Mouse (Mus musculus) spleen, adult 18-20 months (tissue): ENCODE data around the gene Abcb9.

Source experiments
- DNase-seq, 2 experiments: peaks; one replicate each; pipeline ENCODE4 v3.0.0; 2022; ENCODE audit warnings: mixed read lengths in 2 of 2

Gene Abcb9

GRCm38 (mm10) chr5:124093120-124093794 lies 2.3 kb downstream of the Abcb9 start:
- DNase-seq = no peak

- no peak for DNase-seq
Measured at GRCm38 (mm10) chr5:124091951-124092406, 3.6 kb downstream of the Abcb9 start.

DNA sequence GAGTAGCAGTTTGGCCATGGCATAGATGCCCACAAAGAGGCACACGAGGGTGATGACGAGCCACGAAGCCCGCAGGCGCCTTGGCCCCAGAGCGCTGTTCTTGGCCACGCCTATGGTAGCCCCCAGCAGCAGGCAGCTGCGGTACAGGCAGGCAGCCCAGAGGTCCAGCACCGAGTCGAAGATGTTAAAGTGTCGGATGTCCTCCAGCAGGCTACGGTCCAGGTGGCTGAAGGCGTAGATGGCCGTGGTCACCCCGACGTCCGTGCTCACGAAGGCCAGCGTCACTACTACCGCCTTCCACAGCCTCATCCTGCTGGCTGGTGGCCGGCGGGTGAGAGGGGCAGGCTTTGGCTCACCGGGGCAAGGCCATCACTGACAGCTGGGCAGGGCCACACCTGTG lies 5.7 kb downstream of the Abcb9 start:
- DNase-seq = no peak

DNA sequence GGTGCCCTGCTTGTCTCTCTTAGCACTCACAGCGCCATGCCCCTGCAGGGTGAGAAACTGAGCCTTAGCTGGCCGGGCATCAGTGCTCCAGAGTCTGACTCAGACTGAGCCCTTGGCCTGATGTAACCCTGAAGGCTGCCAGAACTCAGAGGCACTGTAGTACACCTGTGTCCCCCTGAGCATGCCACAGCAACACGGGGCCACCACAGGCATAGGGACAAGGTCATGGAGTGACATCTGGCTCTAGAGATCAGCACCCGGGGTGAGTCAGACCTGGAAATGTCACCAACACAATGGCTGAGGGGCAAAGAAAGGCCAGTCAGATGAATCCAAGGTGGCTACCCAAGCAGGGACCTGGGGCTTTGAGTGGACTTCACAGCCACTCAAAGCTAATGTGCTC lies 8.7 kb downstream of the Abcb9 start:
- DNase-seq = no peak

GRCm38 (mm10) chr5:124085513-124085912 lies 10.1 kb downstream of the Abcb9 start:
- DNase-seq = no peak

DNA sequence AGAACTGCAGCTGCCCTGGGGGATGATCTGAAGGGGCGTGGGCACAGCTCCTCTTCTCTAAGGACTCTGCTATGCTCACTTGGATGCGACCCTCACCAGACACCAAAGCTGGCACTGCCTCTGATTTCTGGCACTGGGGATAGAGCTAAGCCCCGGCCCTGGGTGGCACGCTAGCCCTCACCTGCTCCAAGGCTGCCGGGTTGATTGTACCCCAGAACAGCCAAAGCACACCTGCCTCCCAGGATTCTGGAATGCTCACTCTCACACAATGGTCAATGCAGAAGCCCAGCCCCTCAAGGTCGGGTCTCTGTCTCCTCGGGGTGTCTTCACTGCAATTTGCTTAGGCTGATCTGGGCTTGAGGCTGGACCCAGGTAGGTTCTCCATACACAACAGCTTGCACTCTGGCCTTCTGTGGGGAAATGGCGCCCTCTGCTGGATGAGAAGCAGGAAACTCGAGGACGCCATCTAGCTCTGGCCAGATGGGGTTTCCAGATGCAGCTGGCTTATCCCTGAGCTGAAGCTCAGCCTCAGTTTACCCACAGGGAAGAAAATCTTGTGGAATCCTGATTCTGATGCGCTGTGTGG lies 10.9 kb downstream of the Abcb9 start:
- DNase-seq = peak; percentile 73 to 88

- DNase-seq = no peak
Measured at GRCm38 (mm10) chr5:124083850-124084587, 11.6 kb downstream of the Abcb9 start.

GRCm38 (mm10) chr5:124082941-124083688 lies 12.5 kb downstream of the Abcb9 start:
- DNase-seq = no peak

GRCm38 (mm10) chr5:124082447-124082846 lies 13.2 kb downstream of the Abcb9 start:
- no peak for DNase-seq

DNA sequence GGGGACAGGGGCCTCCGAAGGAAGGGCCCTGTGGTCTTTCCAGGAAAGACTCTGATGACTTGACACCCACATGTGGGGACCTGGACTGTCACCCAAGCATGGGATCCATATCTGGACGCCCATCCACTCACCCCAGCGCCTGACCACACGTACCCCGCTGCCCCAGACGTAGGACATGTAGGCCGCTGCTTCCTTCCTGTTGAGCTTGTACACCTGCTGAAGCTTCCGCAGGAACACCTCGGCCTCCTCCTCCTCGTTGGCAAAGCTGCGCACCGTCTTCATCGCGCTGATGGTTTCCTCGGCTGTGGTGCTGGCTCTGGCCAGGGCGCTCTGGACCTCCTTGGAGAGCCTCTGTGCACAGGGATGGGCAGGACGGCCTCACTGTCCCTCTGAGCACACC lies 15.7 kb downstream of the Abcb9 start:
- no peak for DNase-seq

- DNase-seq = no peak
Measured at GRCm38 (mm10) chr5:124078794-124079416, 16.7 kb downstream of the Abcb9 start.

DNA sequence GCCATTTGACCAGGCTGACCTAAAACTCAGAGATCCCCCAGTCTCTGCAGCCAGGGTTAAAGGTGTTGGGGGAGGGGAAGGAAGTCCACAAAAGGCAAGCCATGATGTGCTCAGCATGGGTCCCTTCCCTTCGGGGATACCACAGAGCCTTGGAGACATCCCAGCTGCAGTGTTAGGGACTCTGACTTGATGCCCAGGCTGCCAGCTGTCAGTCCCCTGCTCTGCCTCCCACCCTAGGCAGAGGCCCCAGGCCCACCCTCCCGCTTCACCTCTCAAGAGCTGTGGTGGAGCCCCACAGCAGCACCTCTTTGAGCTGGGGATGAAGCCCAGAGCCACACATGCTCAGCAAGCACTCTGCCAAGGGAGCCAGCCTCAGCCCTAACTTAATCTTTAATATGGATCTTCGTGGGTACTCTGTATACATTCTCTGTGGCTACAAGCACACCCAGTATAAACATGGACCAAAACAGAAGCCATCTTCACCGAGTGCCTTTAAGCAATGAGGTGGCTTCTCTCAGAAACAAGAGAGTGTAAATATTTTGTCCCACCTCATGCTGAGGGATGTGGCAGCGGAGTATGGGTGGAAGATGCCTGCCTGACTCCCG lies 17.6 kb downstream of the Abcb9 start:
- no peak for DNase-seq

DNA sequence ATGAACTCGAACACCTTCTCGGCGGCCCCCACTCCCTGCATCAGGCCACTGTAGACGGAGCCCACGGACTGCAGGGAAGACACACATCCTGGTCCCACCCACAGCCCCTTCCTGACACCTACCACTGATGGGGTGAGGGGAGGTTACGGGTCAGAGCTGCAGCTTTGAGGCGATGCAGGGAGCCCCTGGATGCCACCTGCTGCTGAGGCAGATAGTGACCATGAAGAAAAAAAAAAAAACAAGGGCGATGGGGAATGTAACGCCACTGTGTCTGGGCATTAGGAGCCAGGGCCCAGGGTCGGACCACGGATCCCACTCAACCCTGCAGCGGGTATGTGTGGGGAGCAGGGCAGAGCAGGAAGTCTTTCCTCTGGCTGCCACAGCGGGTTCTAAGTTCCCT lies 18.4 kb downstream of the Abcb9 start:
- DNase-seq = no peak

DNA sequence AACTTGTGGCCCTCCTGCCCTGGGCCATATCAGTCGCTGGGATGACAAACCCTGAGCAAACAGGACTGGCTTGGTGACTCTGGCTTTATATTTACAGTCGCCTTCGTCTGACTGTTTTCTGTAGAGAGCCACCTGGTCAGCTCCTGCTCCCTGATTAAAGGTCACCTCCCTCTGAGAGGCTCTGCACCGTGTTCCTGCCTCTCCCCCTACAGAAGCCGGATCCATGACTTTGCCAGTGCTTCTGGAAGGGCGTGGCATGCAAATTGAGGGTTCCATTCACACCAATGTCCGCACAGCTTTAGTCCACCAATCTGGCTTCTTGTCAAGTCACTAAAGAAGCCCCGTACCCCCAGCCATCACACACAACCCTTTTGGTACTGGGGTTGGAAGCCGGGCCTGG lies 19.0 kb downstream of the Abcb9 start:
- no peak for DNase-seq

- DNase-seq = no peak
Measured at GRCm38 (mm10) chr5:124075716-124076115, 19.9 kb downstream of the Abcb9 start.

GRCm38 (mm10) chr5:124074845-124075307 lies 20.7 kb downstream of the Abcb9 start:
- DNase-seq = no peak

GRCm38 (mm10) chr5:124073682-124074081 lies 21.9 kb downstream of the Abcb9 start:
- DNase-seq = no peak

DNA sequence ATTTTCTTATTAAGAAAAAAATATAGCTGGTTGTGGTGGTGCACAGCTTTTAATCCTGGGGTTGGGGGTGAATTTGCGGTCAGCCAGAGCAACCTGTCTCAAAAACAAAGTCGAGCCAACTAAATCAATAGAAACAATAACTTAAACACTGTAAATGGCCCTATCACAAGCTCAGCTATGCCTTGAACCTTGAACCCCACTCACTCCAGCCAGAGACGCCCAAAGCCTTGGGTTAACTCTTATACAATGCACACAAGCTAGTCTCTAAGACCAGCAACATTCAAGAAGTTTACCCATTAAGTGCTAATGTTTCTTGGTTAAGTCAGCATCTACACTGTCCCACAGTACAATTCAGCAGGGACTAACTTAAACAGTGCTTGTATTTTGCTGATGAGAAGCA lies 25.9 kb downstream of the Abcb9 start:
- no peak for DNase-seq

DNA sequence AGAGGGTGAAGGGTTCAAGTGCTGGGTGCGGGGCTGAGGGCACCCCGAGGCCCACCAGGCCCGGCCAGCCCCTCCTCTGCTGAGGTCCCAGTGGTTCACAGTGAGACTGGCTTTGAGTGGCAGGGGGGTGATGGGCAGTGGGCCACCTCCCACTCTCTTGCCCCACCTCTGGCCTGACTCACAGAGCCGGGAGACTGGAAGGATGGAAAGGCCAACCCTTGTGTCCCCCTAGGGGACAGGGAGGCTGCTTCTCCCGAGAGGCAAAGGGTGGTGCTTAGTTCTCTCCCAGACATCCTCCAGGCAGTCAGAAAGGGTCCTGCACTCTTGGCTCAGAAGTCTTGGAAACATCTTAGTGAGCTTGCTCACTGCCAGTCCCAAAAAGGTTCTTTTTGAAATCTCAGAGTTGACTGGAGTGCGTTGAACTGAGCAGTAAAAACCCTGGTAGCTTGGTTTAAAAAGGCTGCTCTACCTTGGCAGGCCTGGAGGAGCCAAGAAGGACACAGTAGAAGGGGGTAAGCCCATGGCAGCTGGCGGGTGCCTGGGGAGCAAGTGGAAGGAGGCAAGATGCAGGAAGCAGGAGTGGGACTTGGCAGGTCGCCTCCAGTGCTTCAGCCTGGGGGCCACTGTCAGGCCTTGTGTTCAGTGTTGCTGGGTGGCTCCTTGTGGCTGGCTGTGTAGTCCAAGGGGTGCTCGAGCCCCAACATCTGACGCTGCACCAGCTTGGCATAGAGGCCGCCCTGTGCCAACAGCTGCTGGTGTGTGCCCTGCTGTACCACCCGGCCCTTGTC lies 33.4 kb downstream of the Abcb9 start:
- DNase-seq = no peak

GRCm38 (mm10) chr5:124059677-124060076 lies 35.9 kb downstream of the Abcb9 start:
- DNase-seq = no peak

DNA sequence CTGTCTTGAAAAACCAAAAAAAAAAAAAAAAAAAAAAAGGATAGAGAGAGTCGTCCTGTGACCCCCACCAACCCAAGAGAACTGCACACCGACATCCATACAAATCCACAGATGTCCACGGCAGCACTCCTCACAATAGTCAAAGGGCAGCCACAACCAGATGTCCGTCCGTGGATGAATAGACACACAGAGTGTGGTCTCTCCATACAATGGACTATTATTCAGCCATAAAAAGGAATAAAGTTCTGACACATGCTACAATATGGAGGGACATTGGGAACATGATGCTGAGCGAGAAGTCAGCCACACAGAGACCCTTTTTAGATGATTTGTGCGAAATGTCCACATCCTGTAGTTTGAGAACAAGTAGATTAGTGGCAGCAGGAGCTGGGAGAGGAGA lies 36.8 kb downstream of the Abcb9 start:
- no peak for DNase-seq
